Comparison of ENCODE assay signal across 18 mouse cellular contexts in genomic region chr15:27129697-27130096, GRCm38 (mm10).
"Had no signal": no experiment of that assay in that cellular context is flagged by ENCODE, and none has a peak within 500 bp of the region (broad histone marks: within the 10 kb centered on the region; RNA-seq: fewer than 3 reads in every experiment).

No protein-coding gene starts in this region.

- H3K4me3 ChIP-seq: layer of hippocampus, adult 2 months; limb, embryonic 10.5 days; limb, embryonic 13.5 days; liver, embryonic 12.5 days; liver, embryonic 15.5 days; midbrain, embryonic 12.5 days; midbrain, embryonic 15.5 days; neural tube, embryonic 13.5 days had no signal

- DNase-seq: kidney, adult 11 months; kidney, adult 8-10 months; kidney, postnatal 25 days; layer of hippocampus, adult 9-11 months; liver; lung, adult 18-20 months; lung, postnatal 14 days; lung, postnatal 4 days; thymus, adult 18-20 months; thymus, postnatal 36 days had no signal

- H3K4me1 ChIP-seq: limb, embryonic 13.5 days; liver, embryonic 12.5 days; liver, embryonic 15.5 days; neural tube, embryonic 13.5 days had no signal
